Comparison of ENCODE assay signal across 9 mouse cellular contexts in the genomic region with DNA sequence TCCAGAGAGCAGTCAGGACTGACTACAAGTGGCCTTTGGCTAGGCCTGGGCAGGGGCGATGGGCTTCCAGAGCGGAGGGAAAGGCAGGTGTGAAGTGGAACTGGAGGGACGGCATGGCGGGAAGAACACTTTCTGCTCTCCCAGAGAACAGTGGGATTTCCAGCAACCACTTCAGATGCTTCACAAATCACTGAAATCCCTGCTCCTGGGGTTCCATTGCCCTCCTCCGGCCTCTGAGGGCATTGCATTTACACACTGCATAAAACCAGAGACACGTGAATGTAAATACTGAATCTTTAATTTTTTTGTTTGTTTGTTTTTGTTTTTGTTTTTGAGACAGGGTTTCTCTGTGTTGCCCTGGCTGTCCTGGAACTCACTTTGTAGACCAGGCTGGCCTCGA. TPM values are rescaled to one million over a fixed set of nuclear protein-coding genes. Genes with fewer than 3 reads are reported as not detected.
DNase-seq lines count a peak whose midpoint lies in the region; ATAC-seq and TF ChIP-seq lines count a peak whose summit lies in the region.
"Had no signal": no experiment of that assay in that cellular context is flagged by ENCODE, and none has a peak within 500 bp of the region (broad histone marks: within the 10 kb centered on the region; RNA-seq: fewer than 3 reads in every experiment).

No protein-coding gene starts in this region.

- H3K4me1 ChIP-seq in heart, embryonic 11.5 days (ENCODE audit: control insufficient read depth, insufficient read depth, low read length) = no peaks in the 10 kb centered on the region
- H3K4me1 ChIP-seq in CH12.LX (ENCODE audit: control insufficient read depth in 1 of 2, insufficient read depth in 2 of 2) = peaks cover 0 to 9% of the 10 kb centered on the region in 2 experiments; a peak in 2 of 4 replicates
- H3K4me1 ChIP-seq: embryonic facial prominence, embryonic 12.5 days had no signal

- DNase-seq in heart, postnatal 14 days = peak; percentile 50 to 63
- DNase-seq in 416B (ENCODE audit: low read depth) = peak; percentile 64
- DNase-seq in CH12.LX (ENCODE audit: extremely low read depth) = no peak
- peak; percentile 53 for DNase-seq in induced T-regulatory cell, adult 2 months (ENCODE audit: low read depth)
- no peak for DNase-seq in natural killer cell, adult 2 months (ENCODE audit: low spot score in 2 of 2)
- no peak for DNase-seq in thymus, postnatal 25 days
- DNase-seq: layer of hippocampus, adult 9-11 months had no signal

- intact Hi-C loops in heart, postnatal 14 days (cut with DNase I) = loop anchor here (2.0 kb wide), 2 partner anchors 67 to 251 kb away; no protein-coding TSS in a partner anchor

- no peak overlapping the region for H3K4me2 ChIP-seq in heart, embryonic 11.5 days
- H3K4me2 ChIP-seq in CH12.LX (ENCODE audit: insufficient read depth, low read depth, poor library complexity, severe bottlenecking) = no peak overlapping the region
- H3K4me2 ChIP-seq: embryonic facial prominence, embryonic 12.5 days had no signal

- no peaks in the 10 kb centered on the region for H3K36me3 ChIP-seq in heart, embryonic 11.5 days (ENCODE audit: control insufficient read depth, insufficient read depth, low read length)
- H3K36me3 ChIP-seq in CH12.LX (replicated peaks in 1 of 2; ENCODE audit: control insufficient read depth in 1 of 2, insufficient read depth in 1 of 2, low read length in 1 of 2) = no peaks in the 10 kb centered on the region
- H3K36me3 ChIP-seq: embryonic facial prominence, embryonic 12.5 days had no signal

- TF ChIP-seq POLR2A in CH12.LX (IDR thresholded peaks at IDR 0.05; ENCODE audit: low read depth, low read length) = no peak

- in situ Hi-C loops in CH12.LX (cut with MboI; ENCODE audit: low pct_ligation_motif_present, low pct_unique_long_range_greater_than_20kb, low sequenced_read_pairs) = no loop called here

- dilution Hi-C loops in CH12.LX (cut with MboI; ENCODE audit: extremely low pct_ligation_motif_present, extremely low pct_unique_long_range_greater_than_20kb, low sequenced_read_pairs) = no loop called here

- no peaks in the 10 kb centered on the region for H3K27me3 ChIP-seq in heart, embryonic 11.5 days (ENCODE audit: control insufficient read depth, insufficient read depth, low read length)
- H3K27me3 ChIP-seq in CH12.LX (replicated peaks) = no peaks in the 10 kb centered on the region
- H3K27me3 ChIP-seq: embryonic facial prominence, embryonic 12.5 days had no signal

- TF ChIP-seq RAD21 in CH12.LX (IDR thresholded peaks at IDR 0.05; ENCODE audit: low read depth, low read length) = peak; percentile 75

- H3K9me3 ChIP-seq in heart, embryonic 11.5 days (replicated peaks; ENCODE audit: control insufficient read depth, low read length) = no peaks in the 10 kb centered on the region
- H3K9me3 ChIP-seq in CH12.LX (replicated peaks; ENCODE audit: low read length) = no peaks in the 10 kb centered on the region
- H3K9me3 ChIP-seq: embryonic facial prominence, embryonic 12.5 days had no signal

- no peak overlapping the region for H3K9ac ChIP-seq in heart, embryonic 11.5 days (ENCODE audit: low read depth, low read length)
- H3K9ac ChIP-seq in CH12.LX (ENCODE audit: insufficient read depth, low read depth) = no peak overlapping the region
- H3K9ac ChIP-seq: embryonic facial prominence, embryonic 12.5 days had no signal

- WGBS in heart, embryonic 11.5 days (ENCODE audit: insufficient replicate concordance) = 58% methylated on average over 7 of the region's 7 CpGs

- no peak for TF ChIP-seq EP300 in CH12.LX (IDR thresholded peaks at IDR 0.05; ENCODE audit: low read length)

- H3K27ac ChIP-seq in heart, embryonic 11.5 days (ENCODE audit: low read depth, low read length) = no peak overlapping the region
- H3K27ac ChIP-seq in CH12.LX (ENCODE audit: insufficient read depth, low read depth) = no peak overlapping the region
- H3K27ac ChIP-seq: embryonic facial prominence, embryonic 12.5 days had no signal

- peak in 1 of 2 experiments; percentile 73; a peak in 2 of 4 replicates for TF ChIP-seq CTCF in CH12.LX (conservative IDR thresholded peaks at IDR 0.05 in 1 of 2, IDR thresholded peaks at IDR 0.05 in 1 of 2; ENCODE audit: low read depth in 2 of 2, low read length in 2 of 2)

- ATAC-seq in heart, embryonic 11.5 days (replicated peaks; ENCODE audit: insufficient number of reproducible peaks, low FRiP score, low TSS enrichment) = no peak

- no peaks in the 10 kb centered on the region for H3K79me2 ChIP-seq in CH12.LX (replicated peaks; ENCODE audit: control insufficient read depth, extremely low read depth, insufficient read depth, poor library complexity, severe bottlenecking)

- no peak overlapping the region for H3K4me3 ChIP-seq in heart, embryonic 11.5 days (ENCODE audit: low read depth, low read length)
- no peak overlapping the region for H3K4me3 ChIP-seq in CH12.LX (replicated peaks in 1 of 3; ENCODE audit: low read depth in 2 of 3, low read length in 2 of 3, poor library complexity in 1 of 3)
- H3K4me3 ChIP-seq: embryonic facial prominence, embryonic 12.5 days had no signal

TF ChIP-seq in CH12.LX, 34 proteins besides CTCF, POLR2A, EP300 and RAD21:
- TF ChIP-seq KAT2A (IDR thresholded peaks at IDR 0.05; ENCODE audit: insufficient replicate concordance, low read length) = no peak
- TF ChIP-seq SMC3 (IDR thresholded peaks at IDR 0.05; ENCODE audit: low read depth, low read length) = peak; percentile 54
- peak; percentile 68 for TF ChIP-seq BHLHE40 (IDR thresholded peaks at IDR 0.05; ENCODE audit: low read depth, low read length)

RNA-seq across cellular contexts. Expression of a gene that starts 9.0 kb away (rescaled TPM):
- 10 to 100 TPM; 66.2 to 67.2 TPM for total RNA-seq in heart, postnatal 14 days (2021)
- 54.8 and 59.4 TPM in 2 replicates for polyA plus RNA-seq in heart, embryonic 11.5 days (2014; fragmentation: Nextera tagmentation; extraction: Ambion mirVana)
- total RNA-seq in CH12.LX (2012; rRNA removed) (49.8 and 55.0 TPM in 2 replicates), CH12.LX (2014; rRNA removed) (35.1 and 37.6 TPM in 2 replicates)
- 49.1 and 56.1 TPM in 2 replicates for polyA plus RNA-seq in CH12.LX (2012; ENCODE audit: insufficient read length, low read depth)

RNA-seq across cellular contexts. Expression of a gene that starts 39.5 kb away (rescaled TPM):
- total RNA-seq in heart, postnatal 14 days (2021) = 10 to 100 TPM; 47.2 to 55.5 TPM
- 9.3 and 9.8 TPM in 2 replicates for polyA plus RNA-seq in heart, embryonic 11.5 days (2014; fragmentation: Nextera tagmentation; extraction: Ambion mirVana)
- 0.17 and 0.51 TPM in 2 replicates for total RNA-seq in CH12.LX (2012; rRNA removed)
- total RNA-seq in CH12.LX (2014; rRNA removed) = not detected in 2 replicates
- polyA plus RNA-seq in CH12.LX (2012; ENCODE audit: insufficient read length, low read depth) = not detected in 2 replicates

RNA-seq across cellular contexts. Expression of a gene that starts 50.8 kb away (rescaled TPM):
- total RNA-seq in heart, postnatal 14 days (2021) = 10 to 100 TPM; 38.6 to 40.1 TPM
- polyA plus RNA-seq in heart, embryonic 11.5 days (2014; fragmentation: Nextera tagmentation; extraction: Ambion mirVana) = 75.5 and 81.6 TPM in 2 replicates
- total RNA-seq in CH12.LX (2012; rRNA removed) (13.4 and 14.5 TPM in 2 replicates), CH12.LX (2014; rRNA removed) (7.5 and 9.2 TPM in 2 replicates)
- polyA plus RNA-seq in CH12.LX (2012; ENCODE audit: insufficient read length, low read depth) = 4.7 and 7.5 TPM in 2 replicates

RNA-seq across cellular contexts. Expression of a gene that starts 54.1 kb away (rescaled TPM):
- total RNA-seq in heart, postnatal 14 days (2021) = 100 to 1,000 TPM; 124 to 141 TPM
- 54.8 and 68.0 TPM in 2 replicates for polyA plus RNA-seq in heart, embryonic 11.5 days (2014; fragmentation: Nextera tagmentation; extraction: Ambion mirVana)
- total RNA-seq in CH12.LX (2012; rRNA removed) (52.1 and 57.0 TPM in 2 replicates), CH12.LX (2014; rRNA removed) (26.9 and 30.4 TPM in 2 replicates)
- polyA plus RNA-seq in CH12.LX (2012; ENCODE audit: insufficient read length, low read depth) = 62.6 and 71.9 TPM in 2 replicates

Comparison
In these comparisons a context has a peak if more than half of its experiments do, and no peak if none do; other contexts are left out.
1. DNase-seq: peak in heart, postnatal 14 days (2 of 2), 416B (single experiment) and induced T-regulatory cell, adult 2 months (single experiment); none in CH12.LX (single experiment), natural killer cell, adult 2 months (0 of 2) and thymus, postnatal 25 days (single experiment).
2. RNA of a gene that starts 39.5 kb away (total RNA-seq): 47.2 to 55.5 TPM in heart, postnatal 14 days; 0.17 to 0.51 TPM in CH12.LX; every median in the first group is over 10 times any median in the second.